In genomic region chr8:48385833-48386232, GRCm38 (mm10) we compare ENCODE assay signal across 24 mouse cellular contexts.
DNase-seq lines count a peak whose midpoint lies in the region; ATAC-seq lines count a peak whose summit lies in the region.
"Had no signal": no experiment of that assay in that cellular context is flagged by ENCODE, and none has a peak within 500 bp of the region (broad histone marks: within the 10 kb centered on the region; RNA-seq: fewer than 3 reads in every experiment).

No protein-coding gene starts in this region.

- H3K4me1 ChIP-seq in hindbrain, embryonic 14.5 days (replicated peaks; ENCODE audit: control insufficient read depth, insufficient read depth, low read length): peaks cover 7% of the 10 kb centered on the region
- H3K4me1 ChIP-seq in hindbrain, embryonic 12.5 days: 0 out of 2 replicates have a peak, but pooled peaks cover 2% of the 10 kb centered on the region
- H3K4me1 ChIP-seq in heart, embryonic 14.5 days (ENCODE audit: control insufficient read depth in 2 of 2, insufficient read depth in 2 of 2, low read length in 2 of 2): peaks cover 2 to 10% of the 10 kb centered on the region in 2 experiments; a peak in 3 of 4 replicates
- peaks cover 10% of the 10 kb centered on the region for H3K4me1 ChIP-seq in neural tube, embryonic 15.5 days
- no peaks in the 10 kb centered on the region for H3K4me1 ChIP-seq in embryonic facial prominence, embryonic 10.5 days
- H3K4me1 ChIP-seq: embryonic facial prominence, embryonic 12.5 days; forebrain, embryonic 12.5 days had no signal

- WGBS in hindbrain, embryonic 14.5 days: 59% methylated on average over 10 of the region's 10 CpGs
- WGBS in hindbrain, embryonic 12.5 days: 74% methylated on average over 10 of the region's 10 CpGs
- WGBS in heart, embryonic 14.5 days: 49% methylated on average over 10 of the region's 10 CpGs
- 28% methylated on average over 10 of the region's 10 CpGs for WGBS in neural tube, embryonic 15.5 days
- 94% methylated on average over 10 of the region's 10 CpGs for WGBS in embryonic facial prominence, embryonic 10.5 days

- H3K9ac ChIP-seq in hindbrain, embryonic 14.5 days: 0 out of 2 replicates have a peak overlapping the region, but pooled peaks have one; percentile 4
- no peak overlapping the region for H3K9ac ChIP-seq in hindbrain, embryonic 12.5 days
- H3K9ac ChIP-seq in heart, embryonic 14.5 days (ENCODE audit: low read length): no peak overlapping the region
- no peak overlapping the region for H3K9ac ChIP-seq in neural tube, embryonic 15.5 days (replicated peaks)
- H3K9ac ChIP-seq: embryonic facial prominence, embryonic 12.5 days; forebrain, embryonic 12.5 days; hindbrain, embryonic 15.5 days; limb, embryonic 12.5 days; liver, postnatal 0 days had no signal

- no peak overlapping the region for H3K4me3 ChIP-seq in hindbrain, embryonic 14.5 days (replicated peaks; ENCODE audit: low read length)
- H3K4me3 ChIP-seq in hindbrain, embryonic 12.5 days: no peak overlapping the region
- no peak overlapping the region for H3K4me3 ChIP-seq in heart, embryonic 14.5 days (ENCODE audit: control insufficient read depth in 1 of 2, insufficient read depth in 1 of 2, low read depth in 1 of 2, low read length in 2 of 2)
- no peak overlapping the region for H3K4me3 ChIP-seq in neural tube, embryonic 15.5 days (replicated peaks)
- no peak overlapping the region for H3K4me3 ChIP-seq in embryonic facial prominence, embryonic 10.5 days
- H3K4me3 ChIP-seq: embryonic facial prominence, embryonic 12.5 days; forebrain, embryonic 12.5 days; hindbrain, embryonic 15.5 days; limb, embryonic 12.5 days had no signal

- H3K9me3 ChIP-seq in hindbrain, embryonic 14.5 days (ENCODE audit: control insufficient read depth, low read length): no peaks in the 10 kb centered on the region
- no peaks in the 10 kb centered on the region for H3K9me3 ChIP-seq in hindbrain, embryonic 12.5 days (replicated peaks)
- 0 out of 2 replicates have a peak, but pooled peaks cover 3% of the 10 kb centered on the region for H3K9me3 ChIP-seq in heart, embryonic 14.5 days (ENCODE audit: control insufficient read depth, low read length)
- H3K9me3 ChIP-seq in neural tube, embryonic 15.5 days (replicated peaks): no peaks in the 10 kb centered on the region
- H3K9me3 ChIP-seq in embryonic facial prominence, embryonic 10.5 days: no peaks in the 10 kb centered on the region
- H3K9me3 ChIP-seq: embryonic facial prominence, embryonic 12.5 days; forebrain, embryonic 12.5 days; hindbrain, embryonic 15.5 days; limb, embryonic 12.5 days had no signal

- no peak for ATAC-seq in hindbrain, embryonic 14.5 days (ENCODE audit: low FRiP score)
- no peak for ATAC-seq in hindbrain, embryonic 12.5 days (ENCODE audit: low FRiP score)
- ATAC-seq in heart, embryonic 14.5 days (ENCODE audit: insufficient number of reproducible peaks, insufficient read depth, low FRiP score, low read depth): no peak
- no peak for ATAC-seq in neural tube, embryonic 15.5 days (ENCODE audit: low FRiP score)
- ATAC-seq: intestine, embryonic 16.5 days; liver, postnatal 0 days; lung, postnatal 0 days; midbrain, embryonic 16.5 days had no signal

- 0 out of 2 replicates have a peak overlapping the region, but pooled peaks have one; percentile 24 for H3K27ac ChIP-seq in hindbrain, embryonic 14.5 days
- no peak overlapping the region for H3K27ac ChIP-seq in hindbrain, embryonic 12.5 days
- peak overlapping the region; percentile 41 to 49 for H3K27ac ChIP-seq in heart, embryonic 14.5 days (replicated peaks in 1 of 2; ENCODE audit: control insufficient read depth in 1 of 2, insufficient read depth in 1 of 2, low read depth in 2 of 2, low read length in 2 of 2)
- no peak overlapping the region for H3K27ac ChIP-seq in neural tube, embryonic 15.5 days (replicated peaks)
- H3K27ac ChIP-seq in embryonic facial prominence, embryonic 10.5 days (replicated peaks): no peak overlapping the region
- H3K27ac ChIP-seq: embryonic facial prominence, embryonic 12.5 days; forebrain, embryonic 12.5 days; hindbrain, embryonic 15.5 days; limb, embryonic 12.5 days; macrophage had no signal

- H3K36me3 ChIP-seq in hindbrain, embryonic 14.5 days (replicated peaks; ENCODE audit: control insufficient read depth, insufficient read depth): no peaks in the 10 kb centered on the region
- H3K36me3 ChIP-seq in hindbrain, embryonic 12.5 days: no peaks in the 10 kb centered on the region
- no peaks in the 10 kb centered on the region for H3K36me3 ChIP-seq in heart, embryonic 14.5 days (ENCODE audit: control insufficient read depth, insufficient read depth, low read length)
- H3K36me3 ChIP-seq in neural tube, embryonic 15.5 days: no peaks in the 10 kb centered on the region
- peaks cover 29% of the 10 kb centered on the region for H3K36me3 ChIP-seq in embryonic facial prominence, embryonic 10.5 days (replicated peaks)
- H3K36me3 ChIP-seq: embryonic facial prominence, embryonic 12.5 days; forebrain, embryonic 12.5 days; hindbrain, embryonic 15.5 days had no signal

- H3K27me3 ChIP-seq in hindbrain, embryonic 14.5 days (ENCODE audit: control insufficient read depth, insufficient read depth, low read length): no peaks in the 10 kb centered on the region
- no peaks in the 10 kb centered on the region for H3K27me3 ChIP-seq in hindbrain, embryonic 12.5 days
- no peaks in the 10 kb centered on the region for H3K27me3 ChIP-seq in heart, embryonic 14.5 days (ENCODE audit: control insufficient read depth, insufficient read depth, low read length)
- no peaks in the 10 kb centered on the region for H3K27me3 ChIP-seq in neural tube, embryonic 15.5 days (replicated peaks)
- H3K27me3 ChIP-seq in embryonic facial prominence, embryonic 10.5 days (replicated peaks; ENCODE audit: low read depth, poor library complexity, severe bottlenecking): no peaks in the 10 kb centered on the region
- H3K27me3 ChIP-seq: embryonic facial prominence, embryonic 12.5 days; forebrain, embryonic 12.5 days; hindbrain, embryonic 15.5 days; limb, embryonic 12.5 days had no signal

- peak; percentile 8 for DNase-seq in heart, adult 8-10 months (ENCODE audit: low spot score)
- DNase-seq in heart, postnatal 4 days: no peak
- no peak for DNase-seq in hindbrain, embryonic 14.5 days (ENCODE audit: low spot score)
- DNase-seq in embryonic facial prominence, embryonic 10.5 days (ENCODE audit: low spot score): no peak
- DNase-seq: adrenal gland, postnatal 36 days; cerebellum, adult 18-20 months; cerebellum, postnatal 14 days; kidney, postnatal 36 days; layer of hippocampus, postnatal 36 days; liver, postnatal 0 days; retina, postnatal 1 day; right cerebral cortex, postnatal 25 days had no signal

- H3K4me2 ChIP-seq in hindbrain, embryonic 14.5 days (replicated peaks): no peak overlapping the region
- H3K4me2 ChIP-seq in hindbrain, embryonic 12.5 days (replicated peaks): no peak overlapping the region
- H3K4me2 ChIP-seq in heart, embryonic 14.5 days (ENCODE audit: low read length): peak overlapping the region; percentile 49
- H3K4me2 ChIP-seq in neural tube, embryonic 15.5 days: peak overlapping the region; percentile 11; the same call in 1 of the 2 replicates
- H3K4me2 ChIP-seq: embryonic facial prominence, embryonic 12.5 days; forebrain, embryonic 12.5 days; hindbrain, embryonic 15.5 days; limb, embryonic 12.5 days; liver, embryonic 11.5 days had no signal

Comparison
In these comparisons a context has a peak if more than half of its experiments do, and no peak if none do; other contexts are left out.
1. H3K27ac ChIP-seq: peak in hindbrain, embryonic 14.5 days (single experiment) and heart, embryonic 14.5 days (2 of 2); none in hindbrain, embryonic 12.5 days (single experiment), neural tube, embryonic 15.5 days (single experiment) and embryonic facial prominence, embryonic 10.5 days (single experiment).
2. H3K4me2 ChIP-seq: peak in heart, embryonic 14.5 days (single experiment) and neural tube, embryonic 15.5 days (single experiment); none in hindbrain, embryonic 14.5 days (single experiment) and hindbrain, embryonic 12.5 days (single experiment).